In genomic region chr12:108503582-108503981, GRCm38 (mm10) we compare ENCODE assay signal across 12 mouse cellular contexts. TPM values are rescaled to one million over a fixed set of nuclear protein-coding genes. Genes with fewer than 3 reads are reported as not detected.
DNase-seq lines count a peak whose midpoint lies in the region; ATAC-seq and TF ChIP-seq lines count a peak whose summit lies in the region.
"Had no signal": no experiment of that assay in that cellular context is flagged by ENCODE, and none has a peak within 500 bp of the region (broad histone marks: within the 10 kb centered on the region; RNA-seq: fewer than 3 reads in every experiment).

No protein-coding gene starts in this region.

- no peak for TF ChIP-seq CTCF in liver, adult 2 months (IDR thresholded peaks at IDR 0.05; ENCODE audit: low read depth, low read length)

- peak overlapping the region; percentile 26 for H3K4me3 ChIP-seq in heart, embryonic 11.5 days (ENCODE audit: low read depth, low read length)
- no peak overlapping the region for H3K4me3 ChIP-seq in midbrain, embryonic 14.5 days (replicated peaks; ENCODE audit: low read depth, low read length)
- H3K4me3 ChIP-seq in midbrain, embryonic 16.5 days (ENCODE audit: low read depth, low read length), result no peak overlapping the region
- H3K4me3 ChIP-seq in liver, adult 2 months (ENCODE audit: insufficient read depth, low read depth, low read length), result no peak overlapping the region
- no peak overlapping the region for H3K4me3 ChIP-seq in stomach, embryonic 15.5 days (replicated peaks)
- H3K4me3 ChIP-seq: embryonic facial prominence, embryonic 12.5 days; neural tube, embryonic 12.5 days had no signal

- DNase-seq in heart, postnatal 10 days, result no peak
- DNase-seq in midbrain, embryonic 14.5 days, result no peak
- DNase-seq in liver, adult 2 months (ENCODE audit: extremely low read depth, low read depth, low spot score), result peak; percentile 3
- DNase-seq in ovary, postnatal 14 days (ENCODE audit: low spot score), result no peak
- no peak for DNase-seq in left cerebral cortex, adult 11 months (ENCODE audit: low spot score)
- DNase-seq: cerebellum, adult 11 months had no signal

- H3K9ac ChIP-seq in heart, embryonic 11.5 days (ENCODE audit: low read depth, low read length), result no peak overlapping the region
- no peak overlapping the region for H3K9ac ChIP-seq in midbrain, embryonic 14.5 days (replicated peaks; ENCODE audit: low read length)
- H3K9ac ChIP-seq in midbrain, embryonic 16.5 days (ENCODE audit: low read depth, low read length), result no peak overlapping the region
- no peak overlapping the region for H3K9ac ChIP-seq in liver, adult 2 months (ENCODE audit: low read depth, low read length)
- no peak overlapping the region for H3K9ac ChIP-seq in stomach, embryonic 15.5 days
- H3K9ac ChIP-seq: embryonic facial prominence, embryonic 12.5 days; neural tube, embryonic 12.5 days had no signal

- H3K79me2 ChIP-seq in liver, adult 2 months (ENCODE audit: control insufficient read depth, insufficient read depth, low read length), result no peaks in the 10 kb centered on the region

- no peaks in the 10 kb centered on the region for H3K36me3 ChIP-seq in heart, embryonic 11.5 days (ENCODE audit: control insufficient read depth, insufficient read depth, low read length)
- no peaks in the 10 kb centered on the region; the same call in 1 of the 2 replicates for H3K36me3 ChIP-seq in midbrain, embryonic 14.5 days (ENCODE audit: control insufficient read depth, insufficient read depth, low read length)
- no peaks in the 10 kb centered on the region for H3K36me3 ChIP-seq in midbrain, embryonic 16.5 days (ENCODE audit: control insufficient read depth, insufficient read depth, low read length)
- no peaks in the 10 kb centered on the region for H3K36me3 ChIP-seq in liver, adult 2 months (ENCODE audit: control insufficient read depth, insufficient read depth, low read length)
- no peaks in the 10 kb centered on the region for H3K36me3 ChIP-seq in stomach, embryonic 15.5 days
- H3K36me3 ChIP-seq: embryonic facial prominence, embryonic 12.5 days had no signal

- 21% methylated on average over 16 of the region's 16 CpGs for WGBS in heart, embryonic 11.5 days (ENCODE audit: insufficient replicate concordance)
- 52% methylated on average over 16 of the region's 16 CpGs for WGBS in midbrain, embryonic 14.5 days
- 63% methylated on average over 16 of the region's 16 CpGs for WGBS in midbrain, embryonic 16.5 days
- 44% methylated on average over 16 of the region's 16 CpGs for WGBS in liver, adult 2 months
- WGBS in stomach, embryonic 15.5 days, result 39% methylated on average over 16 of the region's 16 CpGs

- no peak for TF ChIP-seq POLR2A in liver, adult 2 months (IDR thresholded peaks at IDR 0.05; ENCODE audit: extremely low read depth, insufficient read depth, low read length)

- no peak overlapping the region for H3K27ac ChIP-seq in heart, embryonic 11.5 days (ENCODE audit: low read depth, low read length)
- H3K27ac ChIP-seq in midbrain, embryonic 14.5 days (replicated peaks; ENCODE audit: low read depth, low read length), result 0 out of 2 replicates have a peak overlapping the region, but pooled peaks have one; percentile 55
- H3K27ac ChIP-seq in midbrain, embryonic 16.5 days (ENCODE audit: low read length), result no peak overlapping the region
- no peak overlapping the region for H3K27ac ChIP-seq in liver, adult 2 months (replicated peaks; ENCODE audit: insufficient read depth, low read depth, low read length)
- no peak overlapping the region for H3K27ac ChIP-seq in stomach, embryonic 15.5 days
- H3K27ac ChIP-seq: embryonic facial prominence, embryonic 12.5 days; neural tube, embryonic 12.5 days had no signal

- peak; percentile 49; the same call in 1 of the 2 replicates for ATAC-seq in heart, embryonic 11.5 days (replicated peaks; ENCODE audit: insufficient number of reproducible peaks, low FRiP score, low TSS enrichment)
- no peak for ATAC-seq in midbrain, embryonic 14.5 days (ENCODE audit: low FRiP score, low TSS enrichment)
- ATAC-seq in midbrain, embryonic 16.5 days, result no peak
- no peak for ATAC-seq in stomach, embryonic 15.5 days (ENCODE audit: insufficient read depth, low FRiP score, low read depth)
- ATAC-seq: hindbrain, embryonic 16.5 days had no signal

- no peaks in the 10 kb centered on the region for H3K9me3 ChIP-seq in heart, embryonic 11.5 days (replicated peaks; ENCODE audit: control insufficient read depth, low read length)
- no peaks in the 10 kb centered on the region for H3K9me3 ChIP-seq in midbrain, embryonic 14.5 days (ENCODE audit: control insufficient read depth, low read length)
- H3K9me3 ChIP-seq in midbrain, embryonic 16.5 days (replicated peaks; ENCODE audit: control insufficient read depth, low read length, poor library complexity, severe bottlenecking), result no peaks in the 10 kb centered on the region
- H3K9me3 ChIP-seq in stomach, embryonic 15.5 days, result no peaks in the 10 kb centered on the region
- H3K9me3 ChIP-seq: embryonic facial prominence, embryonic 12.5 days; neural tube, embryonic 12.5 days had no signal

- H3K4me1 ChIP-seq in heart, embryonic 11.5 days (ENCODE audit: control insufficient read depth, insufficient read depth, low read length), result peaks cover 10% of the 10 kb centered on the region
- H3K4me1 ChIP-seq in midbrain, embryonic 14.5 days (ENCODE audit: control insufficient read depth, insufficient read depth, low read length), result 0 out of 2 replicates have a peak, but pooled peaks cover 5% of the 10 kb centered on the region
- H3K4me1 ChIP-seq in midbrain, embryonic 16.5 days (ENCODE audit: control insufficient read depth, insufficient read depth, low read length), result no peaks in the 10 kb centered on the region
- H3K4me1 ChIP-seq in liver, adult 2 months (ENCODE audit: control insufficient read depth, insufficient read depth, low read length), result no peaks in the 10 kb centered on the region
- H3K4me1 ChIP-seq in stomach, embryonic 15.5 days, result no peaks in the 10 kb centered on the region
- H3K4me1 ChIP-seq: embryonic facial prominence, embryonic 12.5 days; neural tube, embryonic 12.5 days had no signal

- peak overlapping the region; percentile 61 for H3K4me2 ChIP-seq in heart, embryonic 11.5 days
- H3K4me2 ChIP-seq in midbrain, embryonic 14.5 days (ENCODE audit: low read length), result peak overlapping the region; percentile 32
- H3K4me2 ChIP-seq in midbrain, embryonic 16.5 days (ENCODE audit: low read length), result no peak overlapping the region
- H3K4me2 ChIP-seq in stomach, embryonic 15.5 days, result peak overlapping the region; percentile 9; the same call in 1 of the 2 replicates
- H3K4me2 ChIP-seq: embryonic facial prominence, embryonic 12.5 days; neural tube, embryonic 12.5 days had no signal

- H3K27me3 ChIP-seq in heart, embryonic 11.5 days (ENCODE audit: control insufficient read depth, insufficient read depth, low read length), result no peaks in the 10 kb centered on the region
- no peaks in the 10 kb centered on the region for H3K27me3 ChIP-seq in midbrain, embryonic 14.5 days (ENCODE audit: control insufficient read depth, insufficient read depth, low read length)
- no peaks in the 10 kb centered on the region for H3K27me3 ChIP-seq in midbrain, embryonic 16.5 days (ENCODE audit: control insufficient read depth, insufficient read depth, low read depth, low read length)
- H3K27me3 ChIP-seq in liver, adult 2 months (ENCODE audit: control insufficient read depth, insufficient read depth, low read length), result no peaks in the 10 kb centered on the region
- no peaks in the 10 kb centered on the region for H3K27me3 ChIP-seq in stomach, embryonic 15.5 days (replicated peaks)
- H3K27me3 ChIP-seq: embryonic facial prominence, embryonic 12.5 days; neural tube, embryonic 12.5 days had no signal

- intact Hi-C loops in heart, postnatal 10 days (cut with DNase I), result no loop called here

RNA-seq across cellular contexts. Expression of gene Evl, which starts 50.9 kb away (rescaled TPM):
- 49.9 and 51.0 TPM in 2 replicates for polyA plus RNA-seq in heart, embryonic 11.5 days (2014; fragmentation: Nextera tagmentation; extraction: Ambion mirVana)
- 100 to 1,000 TPM; 116 to 118 TPM for total RNA-seq in heart, postnatal 10 days (2021)
- polyA plus RNA-seq in midbrain, embryonic 14.5 days (2014; fragmentation: Nextera tagmentation; extraction: Ambion mirVana), result 280 and 314 TPM in 2 replicates
- 268 and 272 TPM in 2 replicates for polyA plus RNA-seq in midbrain, embryonic 16.5 days (2015; fragmentation: Nextera tagmentation; extraction: Ambion mirVana)
- 5.3 and 6.1 TPM in 2 replicates for total RNA-seq in liver, adult 2 months (2014; rRNA removed)
- polyA plus RNA-seq in liver, adult 2 months (2012; rRNA removed), result 6.0 and 6.9 TPM in 2 replicates
- polyA plus RNA-seq in stomach, embryonic 15.5 days (2015; fragmentation: Nextera tagmentation; extraction: Ambion mirVana), result 48.3 and 59.1 TPM in 2 replicates
